Mouse (Mus musculus): ENCODE measurements around the gene Prickle2. TPM values are rescaled to one million over a fixed set of nuclear protein-coding genes. Genes with fewer than 3 reads are reported as not detected.

Prickle2 gene
- total RNA-seq, 2 experiments from 2014 or later = 7.2 to 9.6 TPM

GRCm38 (mm10) chr6:92609682-92610235 lies 96.2 kb downstream of the Prickle2 start:
- intact Hi-C loops (cut with DNase I) = loop anchor here (5.0 kb wide), 1 partner anchor 132 kb away; no protein-coding TSS in a partner anchor
- peak in 1 of 2 experiments; percentile 12 for DNase-seq

GRCm38 (mm10) chr6:92609078-92609477 lies 96.9 kb downstream of the Prickle2 start:
- DNase-seq = peak in 1 of 2 experiments; percentile 10
- intact Hi-C loops (cut with DNase I) = loop anchor here (5.0 kb wide), 1 partner anchor 132 kb away; no protein-coding TSS in a partner anchor

- intact Hi-C loops (cut with DNase I) = loop anchor here (5.0 kb wide), 1 partner anchor 128 kb away; no protein-coding TSS in a partner anchor
- DNase-seq = no peak
These were observed 100.8 kb downstream of the Prickle2 start for GRCm38 (mm10) chr6:92605156-92605555.

DNA sequence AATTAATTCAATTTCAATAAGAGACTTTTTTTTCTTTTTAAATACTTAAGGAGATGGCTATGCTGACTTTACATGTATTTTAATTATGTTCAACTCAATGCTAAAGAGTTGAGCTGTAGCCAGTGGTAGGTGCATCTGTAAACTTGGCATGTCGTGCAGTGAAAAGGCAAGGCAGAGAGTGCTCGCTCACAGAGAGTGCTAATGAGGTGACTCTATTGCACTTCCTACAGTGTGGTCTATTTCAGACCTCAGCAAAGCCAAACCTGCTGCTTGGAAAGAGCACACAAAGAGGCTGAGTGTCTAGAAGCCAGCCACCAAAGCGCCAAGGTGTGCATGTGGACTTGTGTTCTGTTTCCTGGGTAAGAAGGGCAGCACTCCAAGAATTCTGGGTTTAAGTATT lies 109.6 kb downstream of the Prickle2 start:
- no peak for DNase-seq
- intact Hi-C loops (cut with DNase I) = no loop called here

DNA sequence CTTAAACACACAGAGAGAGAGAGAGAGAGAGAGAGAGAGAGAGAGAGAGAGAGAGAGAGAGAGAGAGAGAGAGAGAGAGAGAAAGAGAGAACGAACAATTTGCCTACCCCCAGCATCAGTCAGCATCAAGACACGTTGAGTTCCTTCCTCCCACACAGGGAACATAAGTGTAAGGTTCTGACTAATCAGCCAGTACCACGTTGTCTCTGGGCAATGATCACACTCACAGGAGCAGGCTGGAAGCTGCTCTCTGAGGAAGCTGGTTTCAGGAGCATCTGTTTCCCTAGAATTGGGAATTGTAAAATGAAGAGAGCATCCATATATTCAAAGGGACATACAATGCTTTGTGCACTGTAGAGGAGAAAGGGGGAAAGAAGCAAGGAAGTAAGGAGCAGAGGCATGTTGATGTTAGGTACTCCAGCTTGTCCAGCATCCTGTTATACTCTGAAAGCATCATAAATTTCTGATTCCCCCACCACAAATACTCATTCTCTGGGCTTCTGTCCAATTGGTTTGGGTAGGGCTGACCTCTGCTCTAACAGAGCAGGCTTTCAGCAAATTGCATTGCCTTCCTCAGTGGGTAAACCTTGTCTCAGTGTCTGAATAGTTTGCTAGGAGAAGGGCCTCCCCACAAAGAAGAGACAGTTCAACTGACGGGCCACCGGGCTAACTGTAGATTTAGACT lies 116.4 kb downstream of the Prickle2 start:
- no peak for DNase-seq
- intact Hi-C loops (cut with DNase I) = no loop called here

- no peak for DNase-seq
- intact Hi-C loops (cut with DNase I) = no loop called here
These were observed 121.9 kb downstream of the Prickle2 start for GRCm38 (mm10) chr6:92584026-92584425.

DNA sequence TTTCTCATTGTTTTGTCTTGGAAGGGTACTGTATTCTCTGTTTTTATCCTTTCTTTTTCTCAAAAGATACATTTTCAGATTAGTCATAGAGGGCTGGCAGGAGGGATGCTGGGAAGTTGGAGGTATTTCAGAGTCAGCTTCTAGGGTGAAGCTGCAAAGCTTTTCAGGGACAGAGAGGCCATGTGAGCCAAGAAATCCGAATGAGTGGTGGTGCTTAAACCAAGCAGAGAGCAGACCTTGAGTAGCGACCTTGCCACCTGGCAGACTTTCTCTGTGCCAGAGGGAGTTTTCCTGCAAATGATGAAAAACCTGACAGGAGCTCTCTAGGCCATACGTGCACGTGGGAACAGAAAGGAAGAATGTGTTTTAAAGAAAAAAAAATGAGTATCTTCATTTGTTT lies 130.7 kb downstream of the Prickle2 start:
- intact Hi-C loops (cut with DNase I) = no loop called here
- no peak for DNase-seq

- no peak for DNase-seq
- intact Hi-C loops (cut with DNase I) = no loop called here
These were observed 133.8 kb downstream of the Prickle2 start for GRCm38 (mm10) chr6:92572139-92572538.

- no peak for DNase-seq
- intact Hi-C loops (cut with DNase I) = no loop called here
These were observed 135.9 kb downstream of the Prickle2 start for GRCm38 (mm10) chr6:92570090-92570489.

- intact Hi-C loops (cut with DNase I) = no loop called here
- no peak for DNase-seq
These were observed 136.7 kb downstream of the Prickle2 start for GRCm38 (mm10) chr6:92569283-92569682.

DNA sequence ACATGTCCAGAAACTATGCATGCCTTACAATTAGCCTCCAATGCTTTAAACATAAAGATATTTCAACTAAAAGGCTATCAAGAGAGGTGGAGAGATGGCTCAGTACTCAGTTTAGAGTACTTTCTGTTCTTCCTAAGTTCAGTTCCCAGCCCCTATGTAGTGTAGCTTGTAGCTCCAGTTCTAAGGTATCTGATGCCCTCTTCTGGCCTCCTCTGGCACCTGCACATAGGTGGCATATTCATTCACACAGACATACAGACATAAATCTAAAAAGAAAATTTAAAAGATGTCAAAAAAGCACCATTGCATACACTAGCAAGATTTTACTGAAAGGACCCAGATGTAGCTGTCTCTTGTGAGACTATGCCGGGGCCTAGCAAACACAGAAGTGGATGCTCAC lies 146.7 kb downstream of the Prickle2 start:
- no peak for DNase-seq
- intact Hi-C loops (cut with DNase I) = no loop called here

DNA sequence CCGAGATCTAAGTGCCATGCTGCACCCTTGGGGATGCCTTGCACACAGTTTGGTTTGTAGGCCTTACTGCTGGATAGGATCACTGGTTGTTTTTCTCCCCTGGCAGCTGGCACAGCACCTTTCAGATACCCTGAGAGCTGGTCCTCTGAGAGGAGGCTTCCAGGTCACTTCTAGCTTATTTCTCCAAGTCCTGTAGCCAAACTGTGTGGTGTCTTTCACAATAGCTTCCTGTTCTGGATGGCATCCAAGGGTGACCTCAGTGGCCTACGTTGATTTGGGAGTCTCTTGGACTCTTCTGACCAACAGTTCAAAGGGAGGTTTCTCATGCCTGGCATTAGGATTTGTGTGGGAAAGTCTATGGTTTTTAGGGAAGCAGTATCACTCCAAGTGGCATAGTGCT lies 150.3 kb downstream of the Prickle2 start:
- intact Hi-C loops (cut with DNase I) = no loop called here
- peak in 1 of 2 experiments; percentile 33 for DNase-seq

DNA sequence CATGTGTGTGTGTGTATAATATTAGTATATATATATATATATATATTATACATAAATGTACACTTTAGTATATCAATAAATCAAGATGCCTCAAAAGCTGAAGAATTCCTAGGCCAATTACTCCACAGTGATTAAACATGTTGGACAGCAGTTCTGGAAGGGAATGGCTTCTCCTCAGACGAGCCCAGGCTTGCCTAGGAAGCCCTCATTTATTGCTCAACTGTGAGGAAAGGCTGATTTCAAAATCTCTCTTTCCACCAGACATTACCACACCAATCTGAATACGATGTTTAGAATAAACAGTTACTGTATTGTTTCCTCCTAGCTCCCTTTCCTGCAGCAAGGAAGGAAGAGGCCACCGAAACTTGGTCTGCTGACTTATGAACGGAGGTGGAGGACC lies 152.9 kb downstream of the Prickle2 start:
- intact Hi-C loops (cut with DNase I) = no loop called here
- no peak for DNase-seq

DNA sequence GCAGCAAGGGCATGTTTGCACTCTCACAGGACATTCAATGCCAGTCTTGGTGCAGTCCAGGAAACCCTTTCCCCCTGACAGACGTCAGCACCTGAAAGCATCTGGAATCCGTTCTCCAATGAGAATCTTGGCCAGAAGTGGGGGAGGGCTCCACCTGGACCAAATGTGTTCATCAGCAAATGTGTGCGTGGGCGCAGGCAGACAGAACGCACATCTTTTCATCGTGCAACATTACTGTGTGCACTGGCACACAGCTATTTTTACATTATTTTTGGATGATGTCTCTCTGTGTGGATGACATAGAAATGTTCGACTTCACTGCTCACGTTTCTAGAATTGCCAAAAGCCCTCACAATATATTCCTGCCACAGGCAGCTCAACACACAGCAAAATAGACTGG lies 156.7 kb downstream of the Prickle2 start:
- DNase-seq = no peak
- intact Hi-C loops (cut with DNase I) = no loop called here

GRCm38 (mm10) chr6:92545204-92545603 lies 160.8 kb downstream of the Prickle2 start:
- intact Hi-C loops (cut with DNase I) = no loop called here
- DNase-seq = no peak

DNA sequence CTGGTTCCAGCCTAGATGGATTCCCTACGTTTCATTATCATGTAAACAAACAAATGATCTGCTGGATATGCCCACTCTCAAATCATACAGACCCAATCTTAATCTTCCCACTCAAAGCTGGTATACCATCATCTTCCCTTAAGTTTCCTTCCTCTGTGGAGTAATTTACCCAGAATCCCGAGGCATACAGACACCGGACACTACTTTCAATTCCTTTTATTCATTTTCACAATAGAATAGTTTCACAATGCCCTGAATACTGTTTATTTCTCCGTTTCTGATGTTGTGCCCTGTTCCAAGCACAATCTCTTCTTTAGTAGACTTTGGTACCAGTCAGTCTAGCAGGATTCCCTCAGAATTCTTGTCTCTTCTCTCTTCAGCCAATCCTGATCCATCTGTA lies 162.1 kb downstream of the Prickle2 start:
- no peak for DNase-seq
- intact Hi-C loops (cut with DNase I) = no loop called here

DNA sequence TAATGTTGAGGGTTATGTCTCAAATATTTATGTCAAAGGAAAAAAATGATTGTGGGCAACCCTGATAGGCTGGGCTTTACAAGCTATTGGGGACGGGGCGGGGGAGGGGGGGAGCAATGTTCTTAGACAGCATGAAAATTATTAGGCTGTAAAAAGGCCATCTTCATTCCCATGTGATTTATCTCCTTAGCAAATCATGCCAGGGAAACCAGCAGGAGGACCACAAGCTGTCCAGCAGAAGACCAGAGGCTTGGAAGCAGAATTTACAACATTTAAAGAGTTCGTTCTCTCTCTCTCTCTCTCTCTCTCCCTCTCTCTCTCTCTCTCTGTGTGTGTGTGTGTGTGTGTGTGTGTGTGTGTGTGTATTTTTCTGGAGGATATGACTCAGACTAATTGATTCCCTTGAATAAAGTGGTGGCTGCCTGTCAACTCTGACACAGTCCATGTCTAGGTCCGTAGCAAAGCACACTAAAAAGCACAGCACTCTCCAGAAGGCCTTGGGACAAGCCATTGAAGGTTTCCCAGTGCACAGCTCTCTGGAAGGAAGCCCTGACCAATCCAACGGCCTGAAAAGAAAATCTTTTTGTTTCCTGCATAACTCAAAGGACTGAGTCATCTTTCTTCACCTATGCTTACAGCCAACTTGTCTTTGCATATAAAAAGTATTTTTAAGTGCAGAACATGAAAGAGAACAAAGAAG lies 163.4 kb downstream of the Prickle2 start:
- DNase-seq = peak in 1 of 2 experiments; percentile 27
- intact Hi-C loops (cut with DNase I) = no loop called here

DNA sequence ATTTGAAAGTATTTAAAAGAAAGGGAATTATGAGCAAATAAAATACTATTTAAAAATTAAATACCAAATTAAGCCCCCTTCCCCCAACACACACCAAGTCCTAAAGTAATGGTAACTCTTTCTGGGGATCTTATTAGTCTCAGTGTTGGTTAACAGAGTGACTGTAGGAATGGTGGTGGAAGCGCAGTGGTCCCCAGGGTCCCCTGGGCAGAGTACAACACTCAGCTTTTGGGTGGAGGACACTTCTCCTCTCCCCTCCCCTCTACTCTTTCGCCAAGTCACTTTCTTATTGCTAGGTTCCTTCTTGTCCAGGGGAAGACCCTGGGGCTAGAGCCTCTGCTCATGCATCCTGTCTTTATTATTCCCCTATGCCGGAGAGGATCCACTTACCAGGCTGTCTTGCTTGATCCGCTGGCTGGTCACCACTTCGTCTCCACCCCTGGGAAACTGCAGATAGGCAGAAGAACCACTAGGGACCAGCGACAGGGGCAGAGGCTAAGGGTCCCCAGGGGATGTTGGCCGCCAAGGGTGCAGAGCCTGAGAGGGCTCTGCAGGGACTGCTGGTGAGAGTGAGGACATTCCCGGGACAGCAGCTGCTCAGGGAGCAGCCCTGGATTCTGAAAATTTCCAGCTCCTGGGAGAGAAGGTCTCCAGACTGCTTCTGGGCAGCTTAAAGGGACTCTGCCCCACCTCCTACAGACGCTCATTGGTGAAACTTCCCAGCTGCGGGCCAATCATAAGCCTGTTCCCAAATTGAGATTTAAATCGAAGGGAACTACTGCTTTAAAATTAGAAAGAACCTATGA lies 171.5 kb downstream of the Prickle2 start:
- DNase-seq = peak; percentile 56 to 59
- intact Hi-C loops (cut with DNase I) = loop anchor here (5.0 to 10.0 kb wide), 2 partner anchors 52 to 110 kb away; no protein-coding TSS in a partner anchor

DNA sequence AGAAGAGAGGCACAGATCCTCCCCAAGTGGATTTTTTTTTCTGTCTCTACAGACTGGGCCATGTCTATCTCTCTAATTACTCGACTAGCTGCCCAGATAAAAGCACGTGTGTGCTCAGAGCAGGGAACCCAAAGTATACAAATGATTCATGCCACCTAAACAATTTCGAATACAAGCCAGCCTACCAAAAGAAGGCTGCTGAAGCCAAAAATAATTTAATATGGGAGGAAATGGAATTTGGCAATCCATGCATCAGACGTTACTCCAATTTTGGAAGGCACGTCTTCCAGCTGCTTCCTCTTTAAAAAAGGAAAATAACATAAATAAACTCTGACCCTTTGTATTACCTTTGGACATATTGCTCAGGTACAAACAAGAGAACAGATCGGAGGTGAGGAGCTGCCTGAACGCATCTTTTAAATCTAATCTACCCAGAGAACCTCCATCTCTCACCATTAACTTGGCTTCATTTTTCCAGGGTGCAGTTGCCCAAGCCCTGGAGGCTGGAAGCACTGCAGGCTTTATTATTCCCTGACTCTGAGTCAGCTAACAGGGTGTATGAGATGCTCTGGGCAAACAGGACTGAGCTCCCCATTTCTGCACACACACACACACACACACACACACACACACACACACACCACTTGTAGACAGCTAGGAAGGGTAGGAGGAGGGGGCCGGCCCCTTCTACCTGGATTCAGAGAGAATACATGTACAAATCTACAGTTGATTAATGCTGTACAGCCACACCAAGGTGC lies 172.5 kb downstream of the Prickle2 start:
- intact Hi-C loops (cut with DNase I) = loop anchor here (5.0 to 10.0 kb wide), 2 partner anchors 51 to 109 kb away; no protein-coding TSS in a partner anchor
- no peak for DNase-seq

- DNase-seq = peak in 1 of 2 experiments; percentile 13
- intact Hi-C loops (cut with DNase I) = loop anchor here (5.0 to 10.0 kb wide), 2 partner anchors 51 to 108 kb away; no protein-coding TSS in a partner anchor
These were observed 173.1 kb downstream of the Prickle2 start for GRCm38 (mm10) chr6:92532896-92533295.
